Mouse (Mus musculus) hindbrain, postnatal 0 days (tissue): Measurements from ENCODE around the gene Iapp. TPM values are rescaled to one million over a fixed set of nuclear protein-coding genes. Genes with fewer than 3 reads are reported as not detected.
"Not testable (repeated sequence)": the region's sequence is repeated elsewhere in the genome, so short reads cannot be mapped to it uniquely, and the experiment has no call there.

ENCODE experiments used
- ATAC-seq: fragments of 200-750 bp; cut with Nextera tagmentation; 2 replicates; pipeline ENCODE4 v1.8.0; 2017; ENCODE audit warnings: mild to moderate bottlenecking, moderate TSS enrichment, moderate library complexity
- DNase-seq: peaks from one replicate; pipeline ENCODE4 v3.0.0-alpha.2; 2015; ENCODE audit warnings: low spot score
- H3K27ac ChIP-seq: fragments of 300-500 bp; sonication (generic); 2 replicates; pipeline ENCODE4 v1.5.1; 2014; ENCODE audit warnings: mild to moderate bottlenecking
- H3K27me3 ChIP-seq: fragments of 300-500 bp; sonication (generic); 2 replicates; pipeline ENCODE4 v1.6.1; 2014; ENCODE audit warnings: low read length, mixed read lengths; ENCODE audit not compliant: insufficient read depth
- H3K36me3 ChIP-seq: fragments of 300-500 bp; sonication (generic); 2 replicates; pipeline ENCODE4 v1.6.1; 2014; ENCODE audit warnings: low read length, mixed read lengths; ENCODE audit not compliant: insufficient read depth
- H3K4me1 ChIP-seq: fragments of 300-500 bp; sonication (generic); 2 replicates; pipeline ENCODE4 v1.6.1; 2014; ENCODE audit warnings: antibody characterized with exemption, low read length, mixed read lengths; ENCODE audit not compliant: insufficient read depth
- H3K4me2 ChIP-seq: fragments of 300-500 bp; sonication (generic); 2 replicates; pipeline ENCODE4 v1.6.1; 2014; ENCODE audit warnings: low read depth, mild to moderate bottlenecking, low read length, moderate library complexity, mixed read lengths
- H3K4me3 ChIP-seq: fragments of 300-500 bp; sonication (generic); 2 replicates; pipeline ENCODE4 v1.5.1; 2014; ENCODE audit warnings: low read length
- H3K9ac ChIP-seq: fragments of 300-500 bp; sonication (generic); replicated peaks from 2 replicates; pipeline ENCODE4 v1.6.1; 2014; ENCODE audit warnings: mild to moderate bottlenecking, low read length, moderate library complexity, mixed read lengths
- H3K9me3 ChIP-seq: fragments of 300-500 bp; sonication (generic); 2 replicates; pipeline ENCODE4 v1.6.1; 2016; ENCODE audit warnings: low read length, mixed read lengths
- CTCF ChIP-seq: IDR thresholded peaks from 2 replicates; pipeline ENCODE4 v1.5.1; 2016; ENCODE audit warnings: antibody characterized with exemption, control low read depth, low read depth
- WGBS: fragments of 180-500 bp; shearing (Covaris S2); extraction: QIAGEN DNeasy Blood & Tissue Kit; methylation state at CpG from one replicate; pipeline ENCODE4 v1.1.7; 2014; 5-methylcytosine and 5-hydroxymethylcytosine counted together
- polyA plus RNA-seq: library from polyadenylated mRNA; unstranded; fragments of >200 nt; fragmentation: Nextera tagmentation; extraction: Ambion mirVana; gene quantifications from 2 replicates; pipeline ENCODE4 v1.2.1, GENCODE M21; 2015
- total RNA-seq: library from RNA; depleted of rRNA; stranded (reverse); fragments of >200 nt; gene quantifications from 2 replicates; pipeline ENCODE4 v1.2.3, GENCODE M21; 2014; rRNA removed

Gene Iapp
- total and polyA plus RNA-seq, 2 experiments from 2014 or later, result 0.41 TPM; not detected in 1

DNA sequence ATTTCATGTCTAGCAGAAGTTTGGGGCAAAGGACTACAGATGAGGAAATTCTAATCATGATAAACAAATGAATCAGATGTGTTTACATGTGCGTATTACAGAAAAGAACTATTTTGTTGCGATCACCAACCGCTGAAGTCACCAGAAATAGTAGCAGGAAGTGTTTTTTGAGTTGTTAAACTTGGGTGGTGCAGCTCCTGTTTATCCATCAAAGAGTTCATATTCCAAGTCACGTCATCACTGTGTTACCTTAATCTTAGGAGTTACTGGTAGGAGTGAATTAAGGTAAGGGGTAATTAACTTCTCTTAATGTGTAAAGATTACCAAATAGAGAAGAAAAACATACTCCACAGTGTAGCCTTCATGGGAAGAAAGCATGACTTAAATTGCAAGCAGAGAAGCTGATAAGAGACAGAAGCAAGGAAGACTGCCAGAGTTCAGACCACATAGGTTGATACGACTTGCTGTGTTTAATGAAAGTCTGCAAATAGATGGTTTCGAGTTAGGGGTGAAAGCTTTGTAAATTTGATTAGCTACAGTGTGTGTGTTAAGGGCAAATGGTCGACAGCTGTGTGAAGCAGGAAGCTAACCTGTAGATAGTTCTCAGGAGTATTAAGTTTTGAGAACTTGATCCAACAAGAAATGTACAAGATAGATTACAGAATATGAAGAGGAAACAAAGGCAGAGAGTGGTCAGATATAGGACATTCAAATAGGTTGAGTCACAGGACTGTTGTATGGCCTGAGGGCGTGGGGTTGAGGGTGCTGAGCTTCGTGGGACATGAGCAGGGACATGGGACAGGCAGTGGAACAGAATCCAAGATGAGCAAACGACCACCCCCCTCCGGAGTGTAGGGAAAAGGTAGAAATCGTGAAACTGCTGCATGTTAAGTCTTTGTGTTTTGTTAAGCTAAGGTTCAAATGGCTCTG is 48.2 kb downstream of the Iapp start:
- 56% methylated on average over 12 of the region's 12 CpGs for WGBS

DNA sequence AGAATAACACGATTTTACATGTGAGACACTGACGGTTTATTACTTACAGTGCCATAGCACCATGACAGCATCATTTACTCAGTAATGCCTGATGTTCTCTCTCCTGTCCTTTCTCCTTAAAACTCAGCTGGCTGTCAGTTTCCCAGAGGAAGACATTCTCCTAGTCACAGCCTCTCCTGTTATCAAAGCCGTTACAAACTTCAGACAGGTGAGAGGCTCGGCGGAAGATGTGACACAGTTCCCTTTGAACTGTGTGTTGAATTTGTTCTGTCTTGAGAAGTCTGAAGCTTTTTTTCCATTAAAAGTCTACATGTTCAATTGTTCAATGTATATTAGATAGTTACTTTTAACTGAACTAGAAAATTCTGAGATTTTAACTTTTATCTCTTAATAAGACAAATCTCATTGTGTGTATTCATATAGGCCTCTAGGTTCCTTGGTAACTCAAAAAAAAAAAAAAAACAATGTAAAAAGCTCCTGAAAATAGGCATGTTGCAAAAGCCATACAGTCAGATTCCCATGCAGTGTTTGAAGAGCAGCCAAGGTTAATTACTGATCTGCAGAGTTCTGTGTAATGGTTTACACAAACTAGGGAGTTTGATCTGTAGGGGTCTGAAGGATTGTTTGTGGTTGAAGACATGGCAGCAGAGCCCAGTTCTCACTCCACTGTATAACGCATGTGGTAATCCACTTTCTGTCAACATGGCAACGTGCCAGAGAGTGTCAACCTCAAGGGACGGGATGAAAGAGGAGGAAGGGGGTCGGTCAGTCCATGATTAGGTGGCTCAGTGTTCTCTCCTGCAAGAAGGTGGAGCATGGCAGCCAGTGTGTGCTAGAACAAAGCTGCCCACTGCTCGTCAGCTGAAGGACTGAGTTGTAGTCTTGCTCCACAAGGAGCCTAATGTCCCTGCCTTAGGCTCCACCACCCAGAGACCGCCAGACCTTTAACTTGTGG is 49.5 kb downstream of the Iapp start:
- no peaks in the 10 kb centered on the region; the same call in 1 of the 2 replicates for H3K4me1 ChIP-seq
- no peaks in the 10 kb centered on the region for H3K27me3 ChIP-seq
- WGBS, result 76% methylated on average over 11 of the region's 11 CpGs
- H3K27ac ChIP-seq, result no peak overlapping the region
- DNase-seq (no peak), ATAC-seq (no peak)
- no peaks in the 10 kb centered on the region for H3K9me3 ChIP-seq
- H3K36me3 ChIP-seq, result peaks cover 29% of the 10 kb centered on the region; the same call in 1 of the 2 replicates
- TF ChIP-seq CTCF, result no peak
- no peak overlapping the region for H3K4me2 ChIP-seq
- no peak overlapping the region for H3K4me3 ChIP-seq
- no peak overlapping the region for H3K9ac ChIP-seq

More for the DNA sequence above, 48.2 kb downstream of the Iapp start:
- TF ChIP-seq CTCF, result no peak
- Histone ChIP-seq H3K4me1 (no peaks in the 10 kb centered on the region; the same call in 1 of the 2 replicates), H3K27me3 (no peaks in the 10 kb centered on the region), H3K9me3 (no peaks in the 10 kb centered on the region), H3K36me3 (peaks cover 21% of the 10 kb centered on the region; the same call in 1 of the 2 replicates), H3K9ac (peak overlapping the region; percentile 62), H3K27ac (no peak overlapping the region), H3K4me3 (peak overlapping the region; percentile 82), H3K4me2 (peak overlapping the region; percentile 64)
- ATAC-seq, result no peak
- no peak for DNase-seq

DNA sequence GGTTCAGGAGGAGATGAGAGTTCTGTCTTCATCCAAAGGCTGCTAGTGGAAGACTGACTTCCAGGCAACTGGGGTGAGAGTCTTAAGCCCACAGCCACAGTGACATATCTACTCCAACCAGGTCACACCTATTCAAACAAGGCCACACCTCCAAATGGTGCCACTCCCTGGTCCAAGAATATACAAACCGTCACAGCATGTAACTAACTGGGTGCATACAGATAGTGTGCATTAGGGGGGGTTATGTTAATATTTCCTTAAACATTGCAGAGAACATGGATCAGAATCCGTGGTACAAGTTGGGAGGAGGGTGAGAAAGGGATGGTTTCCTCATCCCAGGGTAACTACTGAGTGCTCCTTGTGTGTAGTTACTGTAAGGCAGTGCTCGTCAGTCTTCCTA is 53.9 kb downstream of the Iapp start:
- H3K4me3 ChIP-seq, H3K4me2 ChIP-seq, H3K9me3 ChIP-seq, H3K9ac ChIP-seq, DNase-seq, H3K27me3 ChIP-seq, ATAC-seq, H3K27ac ChIP-seq, H3K4me1 ChIP-seq: not testable (repeated sequence)
- WGBS, result 99% methylated on average over 3 of the region's 3 CpGs
- H3K36me3 ChIP-seq, result peaks cover 46% of the 10 kb centered on the region

Other genes starting within 250 kb of the Iapp start
- gene Slco1a6, start 89.9 kb upstream of the Iapp start, total RNA-seq, result not detected in 2 replicates
- gene Slco1a6, start 89.9 kb upstream of the Iapp start, polyA plus RNA-seq, result not detected in 2 replicates
- gene Slco1a5, start 24.6 kb downstream of the Iapp start, total RNA-seq, result 1.3 TPM in 2 replicates
- 0.96 and 1.0 TPM in 2 replicates for gene Slco1a5, start 24.6 kb downstream of the Iapp start, polyA plus RNA-seq
- gene Pyroxd1, start 47.2 kb downstream of the Iapp start, total RNA-seq, result 8.3 and 12.0 TPM in 2 replicates
- 17.5 and 18.5 TPM in 2 replicates for gene Pyroxd1, start 47.2 kb downstream of the Iapp start, polyA plus RNA-seq
- gene Recql, start 88.7 kb downstream of the Iapp start, total RNA-seq, result 17.4 and 25.4 TPM in 2 replicates
- 16.6 and 17.6 TPM in 2 replicates for gene Recql, start 88.7 kb downstream of the Iapp start, polyA plus RNA-seq
- gene Golt1b, start 88.8 kb downstream of the Iapp start, total RNA-seq, result 36.4 and 49.7 TPM in 2 replicates
- gene Golt1b, start 88.8 kb downstream of the Iapp start, polyA plus RNA-seq, result 62.2 and 65.6 TPM in 2 replicates
- 0.75 and 3.6 TPM in 2 replicates for gene Spx, start 115.0 kb downstream of the Iapp start, total RNA-seq
- 2.6 and 3.7 TPM in 2 replicates for gene Spx, start 115.0 kb downstream of the Iapp start, polyA plus RNA-seq
- gene Gys2, start 174.7 kb downstream of the Iapp start, total RNA-seq, result 0.10 and 0.18 TPM in 2 replicates
- gene Gys2, start 174.7 kb downstream of the Iapp start, polyA plus RNA-seq, result 0.38 TPM in 1 of 2 replicates, not detected in the other
- 201 and 230 TPM in 2 replicates for gene Ldhb, start 209.5 kb downstream of the Iapp start, total RNA-seq
- 663 and 664 TPM in 2 replicates for gene Ldhb, start 209.5 kb downstream of the Iapp start, polyA plus RNA-seq